ENCODE assay signal across 7 mouse cellular contexts in genomic region chr14:103778533-103779151, GRCm38 (mm10).
A peak's percentile ranks its signal among the peaks of the same experiment; 100 is the strongest.
DNase-seq lines count a peak whose midpoint lies in the region; ATAC-seq lines count a peak whose summit lies in the region.

No protein-coding gene starts in this region.

- H3K36me3 ChIP-seq in forebrain, embryonic 10.5 days (replicated peaks): 0 out of 2 replicates have a peak, but pooled peaks cover 3% of the 10 kb centered on the region
- no peaks in the 10 kb centered on the region for H3K36me3 ChIP-seq in kidney, embryonic 15.5 days
- no peaks in the 10 kb centered on the region for H3K36me3 ChIP-seq in midbrain, embryonic 15.5 days (replicated peaks)

- H3K27ac ChIP-seq in forebrain, embryonic 10.5 days: peak overlapping the region; percentile 86
- H3K27ac ChIP-seq in kidney, embryonic 15.5 days: no peak overlapping the region
- H3K27ac ChIP-seq in midbrain, embryonic 15.5 days: peak overlapping the region; percentile 68

- no peaks in the 10 kb centered on the region for H3K9me3 ChIP-seq in forebrain, embryonic 10.5 days
- H3K9me3 ChIP-seq in kidney, embryonic 15.5 days (replicated peaks): no peaks in the 10 kb centered on the region
- H3K9me3 ChIP-seq in midbrain, embryonic 15.5 days: no peaks in the 10 kb centered on the region

- DNase-seq in layer of hippocampus, adult 11-12 months (ENCODE audit: low spot score): peak; percentile 21
- no peak for DNase-seq in layer of hippocampus, postnatal 25 days (ENCODE audit: extremely low spot score in 1 of 2, low spot score in 1 of 2)
- no peak for DNase-seq in forebrain, embryonic 10.5 days (ENCODE audit: extremely low spot score, low spot score)
- no peak for DNase-seq in testis, postnatal 10 days (ENCODE audit: low spot score)
- DNase-seq in testis, postnatal 14 days (ENCODE audit: low spot score): no peak

- peak; percentile 29; the same call in 1 of the 2 replicates for ATAC-seq in kidney, embryonic 15.5 days (replicated peaks; ENCODE audit: low FRiP score)
- peak; percentile 84 for ATAC-seq in midbrain, embryonic 15.5 days (replicated peaks)

- 25% methylated on average over 13 of the region's 13 CpGs for WGBS in forebrain, embryonic 10.5 days
- WGBS in kidney, embryonic 15.5 days: 53% methylated on average over 13 of the region's 13 CpGs
- 9% methylated on average over 13 of the region's 13 CpGs for WGBS in midbrain, embryonic 15.5 days

- no peak overlapping the region for H3K9ac ChIP-seq in kidney, embryonic 15.5 days
- H3K9ac ChIP-seq in midbrain, embryonic 15.5 days: peak overlapping the region; percentile 5; the same call in 1 of the 2 replicates

- peak overlapping the region; percentile 58 for H3K4me2 ChIP-seq in kidney, embryonic 15.5 days
- H3K4me2 ChIP-seq in midbrain, embryonic 15.5 days: peak overlapping the region; percentile 55

- H3K27me3 ChIP-seq in forebrain, embryonic 10.5 days (ENCODE audit: poor library complexity, severe bottlenecking): no peaks in the 10 kb centered on the region
- H3K27me3 ChIP-seq in kidney, embryonic 15.5 days: no peaks in the 10 kb centered on the region
- H3K27me3 ChIP-seq in midbrain, embryonic 15.5 days (replicated peaks): no peaks in the 10 kb centered on the region

- peak overlapping the region; percentile 37 for H3K4me3 ChIP-seq in forebrain, embryonic 10.5 days
- H3K4me3 ChIP-seq in kidney, embryonic 15.5 days (replicated peaks): peak overlapping the region; percentile 27
- peak overlapping the region; percentile 27 for H3K4me3 ChIP-seq in midbrain, embryonic 15.5 days

- peaks cover 44% of the 10 kb centered on the region for H3K4me1 ChIP-seq in forebrain, embryonic 10.5 days
- H3K4me1 ChIP-seq in kidney, embryonic 15.5 days: peaks cover 21% of the 10 kb centered on the region
- peaks cover 18% of the 10 kb centered on the region for H3K4me1 ChIP-seq in midbrain, embryonic 15.5 days
